Mouse (Mus musculus) CH12.LX (cell line): ENCODE data around the gene Pias1. TPM values are rescaled to one million over a fixed set of nuclear protein-coding genes. Genes with fewer than 3 reads are reported as not detected.

Experiments
- DNase-seq: peaks from one replicate; pipeline ENCODE4 v3.0.0-alpha.2; 2013; ENCODE audit errors: extremely low read depth
- H3K27ac ChIP-seq: 2 replicates; pipeline ENCODE4 v1.5.1; 2012; ENCODE audit warnings: low read depth, mild to moderate bottlenecking, control low read depth, moderate library complexity; ENCODE audit not compliant: insufficient read depth
- H3K27me3 ChIP-seq: replicated peaks from 2 replicates; pipeline ENCODE3; 2012; ENCODE audit warnings: inconsistent platforms
- H3K36me3 ChIP-seq, 2 experiments: replicated peaks in 1 of 2; 2 replicates each; pipeline versions ENCODE3 to v1.6.1; 2012; ENCODE audit warnings: inconsistent platforms in 1 of 2, low read length in 1 of 2, mild to moderate bottlenecking in 1 of 2, mixed read lengths in 1 of 2, moderate library complexity in 1 of 2; ENCODE audit not compliant: control insufficient read depth in 1 of 2, insufficient read depth in 1 of 2
- H3K4me1 ChIP-seq, 2 experiments: 2 replicates each; pipeline ENCODE4 v1.6.1; 2012; ENCODE audit warnings: inconsistent platforms in 1 of 2, moderate library complexity in 1 of 2; ENCODE audit not compliant: insufficient read depth in 2 of 2, control insufficient read depth in 1 of 2
- H3K4me2 ChIP-seq: 2 replicates; pipeline ENCODE4 v1.6.1; 2012; ENCODE audit warnings: low read depth, mild to moderate bottlenecking, control low read depth; ENCODE audit not compliant: poor library complexity, insufficient read depth, severe bottlenecking
- H3K4me3 ChIP-seq, 3 experiments: fragments of 150-350 bp in 1 of 3; sonication (generic) in 1 of 3; replicated peaks in 1 of 3; 2 replicates each; pipeline versions ENCODE3 to v1.5.1; 2011 to 2012; ENCODE audit warnings: low read depth in 2 of 3, low read length in 2 of 3, mild to moderate bottlenecking in 2 of 3, moderate library complexity in 2 of 3, control low read depth in 1 of 3, improper control_type of control experiment in 1 of 3, inconsistent platforms in 1 of 3, mixed read lengths in 1 of 3; ENCODE audit not compliant: poor library complexity in 1 of 3
- H3K79me2 ChIP-seq: replicated peaks from 2 replicates; pipeline ENCODE4 v1.6.1; 2012; ENCODE audit warnings: mild to moderate bottlenecking, moderate library complexity; ENCODE audit not compliant: control insufficient read depth, poor library complexity, insufficient read depth, severe bottlenecking; ENCODE audit errors: extremely low read depth
- H3K9ac ChIP-seq: 2 replicates; pipeline ENCODE4 v1.6.1; 2012; ENCODE audit warnings: low read depth, mild to moderate bottlenecking, control low read depth, moderate library complexity; ENCODE audit not compliant: insufficient read depth
- H3K9me3 ChIP-seq: replicated peaks from 2 replicates; pipeline ENCODE3; 2012; ENCODE audit warnings: low read length, inconsistent platforms, mixed read lengths
- BHLHE40 ChIP-seq: IDR thresholded peaks from 2 replicates; pipeline ENCODE4 v1.6.1; 2011; ENCODE audit warnings: mild to moderate bottlenecking, low read depth, low read length, improper control_type of control experiment
- CHD1 ChIP-seq: IDR thresholded peaks from 2 replicates; pipeline ENCODE4 v1.6.1; 2012; ENCODE audit warnings: low read depth, low read length, improper control_type of control experiment, inconsistent platforms
- CHD2 ChIP-seq: IDR thresholded peaks from 2 replicates; pipeline ENCODE4 v1.6.1; 2011; ENCODE audit warnings: low read length, improper control_type of control experiment
- CTCF ChIP-seq, 2 experiments: IDR thresholded peaks in 1 of 2; conservative IDR thresholded peaks in 1 of 2; 2 replicates each; pipeline ENCODE4 v1.5.1; 2011 to 2012; ENCODE audit warnings: low read depth in 2 of 2, low read length in 2 of 2, improper control_type of control experiment in 1 of 2, inconsistent platforms in 1 of 2, mild to moderate bottlenecking in 1 of 2, moderate library complexity in 1 of 2
- EP300 ChIP-seq: IDR thresholded peaks from 2 replicates; pipeline ENCODE4 v1.6.1; 2011; ENCODE audit warnings: low read length, improper control_type of control experiment
- ETS1 ChIP-seq: conservative IDR thresholded peaks from 2 replicates; pipeline ENCODE4 v1.6.1; 2012; ENCODE audit warnings: low read depth, mild to moderate bottlenecking, inconsistent platforms, low read length, improper control_type of control experiment, moderate library complexity
- GABPA ChIP-seq: IDR thresholded peaks from 2 replicates; pipeline ENCODE4 v1.6.1; 2012; ENCODE audit warnings: low read depth, low read length, improper control_type of control experiment, inconsistent platforms; ENCODE audit not compliant: insufficient replicate concordance
- JUND ChIP-seq: conservative IDR thresholded peaks from 2 replicates; pipeline ENCODE4 v1.6.1; 2011; ENCODE audit warnings: low read depth, low read length, improper control_type of control experiment
- MAFK ChIP-seq: IDR thresholded peaks from 2 replicates; pipeline ENCODE4 v1.6.1; 2011; ENCODE audit warnings: low read length, improper control_type of control experiment; ENCODE audit not compliant: insufficient replicate concordance
- MAZ ChIP-seq: IDR thresholded peaks from 2 replicates; pipeline ENCODE4 v1.6.1; 2012; ENCODE audit warnings: low read depth, mild to moderate bottlenecking, inconsistent platforms, low read length, improper control_type of control experiment, moderate library complexity
- MEF2A ChIP-seq: IDR thresholded peaks from 2 replicates; pipeline ENCODE4 v1.6.1; 2014; ENCODE audit warnings: low read depth, mild to moderate bottlenecking, inconsistent platforms, low read length, improper control_type of control experiment, borderline replicate concordance
- MXI1 ChIP-seq: IDR thresholded peaks from 2 replicates; pipeline ENCODE4 v1.6.1; 2011; ENCODE audit warnings: mild to moderate bottlenecking, low read depth, low read length, improper control_type of control experiment
- NRF1 ChIP-seq: IDR thresholded peaks from 2 replicates; pipeline ENCODE4 v1.6.1; 2014; ENCODE audit warnings: low read depth, mild to moderate bottlenecking, inconsistent platforms, low read length, improper control_type of control experiment, moderate library complexity
- PAX5 ChIP-seq: IDR thresholded peaks from 2 replicates; pipeline ENCODE4 v1.6.1; 2012; ENCODE audit warnings: low read length, inconsistent platforms, mixed read lengths
- POLR2A ChIP-seq: IDR thresholded peaks from 2 replicates; pipeline ENCODE4 v1.6.1; 2011; ENCODE audit warnings: low read depth, mild to moderate bottlenecking, improper control_type of control experiment, low read length
- POLR2AphosphoS2 ChIP-seq: IDR thresholded peaks from 2 replicates; pipeline ENCODE4 v1.6.1; 2011; ENCODE audit warnings: low read depth, low read length, improper control_type of control experiment
- RAD21 ChIP-seq: IDR thresholded peaks from 2 replicates; pipeline ENCODE4 v1.6.1; 2011; ENCODE audit warnings: low read depth, mild to moderate bottlenecking, low read length, improper control_type of control experiment, moderate library complexity
- RCOR1 ChIP-seq: conservative IDR thresholded peaks from 2 replicates; pipeline ENCODE4 v1.6.1; 2012; ENCODE audit warnings: low read depth, mild to moderate bottlenecking, inconsistent platforms, low read length, improper control_type of control experiment
- SIN3A ChIP-seq: IDR thresholded peaks from 2 replicates; pipeline ENCODE4 v1.6.1; 2012; ENCODE audit warnings: low read length, improper control_type of control experiment, inconsistent platforms
- SMC3 ChIP-seq: IDR thresholded peaks from 2 replicates; pipeline ENCODE4 v1.6.1; 2011; ENCODE audit warnings: low read depth, low read length, improper control_type of control experiment
- TBP ChIP-seq: conservative IDR thresholded peaks from 2 replicates; pipeline ENCODE4 v1.6.1; 2011; ENCODE audit warnings: low read depth, low read length, improper control_type of control experiment
- TCF12 ChIP-seq: IDR thresholded peaks from 2 replicates; pipeline ENCODE4 v1.6.1; 2014; ENCODE audit warnings: low read depth, mild to moderate bottlenecking, inconsistent platforms, low read length, improper control_type of control experiment
- UBTF ChIP-seq: IDR thresholded peaks from 2 replicates; pipeline ENCODE4 v1.6.1; 2012; ENCODE audit warnings: low read depth, mild to moderate bottlenecking, inconsistent platforms, low read length, improper control_type of control experiment, moderate library complexity
- USF2 ChIP-seq: conservative IDR thresholded peaks from 2 replicates; pipeline ENCODE4 v1.6.1; 2011; ENCODE audit warnings: low read depth, low read length, improper control_type of control experiment
- ZKSCAN1 ChIP-seq: IDR thresholded peaks from 2 replicates; pipeline ENCODE4 v1.6.1; 2012; ENCODE audit warnings: low read depth, inconsistent platforms, low read length, improper control_type of control experiment, borderline replicate concordance
- ZMIZ1 ChIP-seq: IDR thresholded peaks from 2 replicates; pipeline ENCODE4 v1.6.1; 2012; ENCODE audit warnings: low read depth, mild to moderate bottlenecking, inconsistent platforms, low read length, improper control_type of control experiment
- ZNF384 ChIP-seq: IDR thresholded peaks from 2 replicates; pipeline ENCODE4 v1.6.1; 2012; ENCODE audit warnings: low read depth, low read length, improper control_type of control experiment, inconsistent platforms
- dilution Hi-C: fragments of 300-500 bp; cut with MboI; formaldehyde crosslinking; loops from 2 replicates; pipeline ENCODE4 v1.14.3; 2020; ENCODE audit warnings: low sequenced_read_pairs; ENCODE audit not compliant: extremely low pct_unique_long_range_greater_than_20kb, extremely low pct_ligation_motif_present
- in situ Hi-C: fragments of 300-500 bp; cut with MboI; formaldehyde crosslinking; loops from 3 replicates; pipeline ENCODE4 v1.14.3; 2019; ENCODE audit warnings: low sequenced_read_pairs, low pct_ligation_motif_present, low pct_unique_long_range_greater_than_20kb, mixed read lengths
- polyA plus RNA-seq: library from polyadenylated mRNA; unstranded; fragments of >175 nt; gene quantifications from 2 replicates; pipeline ENCODE4 v1.2.1, GENCODE M21; 2012; ENCODE audit warnings: low read depth; ENCODE audit not compliant: insufficient read length
- total RNA-seq, 2 experiments: library from RNA; depleted of rRNA; stranded (reverse); fragments of 300-350 nt in 1 of 2; fragments of >200 nt in 1 of 2; gene quantifications; 2 replicates each; pipeline ENCODE4 v1.2.3; 2012 to 2014

The Pias1 gene
- total and polyA plus RNA-seq, 3 experiments = 8.0 to 22.7 (median 11.9) TPM

DNA sequence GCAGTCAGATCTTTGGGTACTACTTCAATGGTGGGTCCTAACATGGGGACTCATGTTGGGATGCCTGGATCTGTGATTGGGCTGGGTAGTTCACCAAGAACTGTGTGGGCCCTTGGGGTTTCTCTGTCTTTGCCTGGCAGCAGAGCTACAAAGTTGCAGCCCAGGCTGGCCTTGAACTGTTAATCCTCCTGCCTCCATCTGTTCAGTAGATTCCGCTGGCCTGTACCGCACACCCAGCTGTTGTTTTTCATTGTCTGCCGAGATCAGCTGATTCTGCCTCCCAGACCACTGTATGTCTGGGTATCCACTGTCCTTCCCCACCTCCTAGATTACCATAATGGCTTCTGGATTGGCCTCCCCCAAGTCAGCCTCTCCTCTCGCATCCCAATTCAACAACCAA is 19.6 kb upstream of the Pias1 start:
- H3K9ac ChIP-seq = no peak overlapping the region
- H3K27me3 ChIP-seq = no peaks in the 10 kb centered on the region
- H3K27ac ChIP-seq = no peak overlapping the region
- dilution Hi-C loops (no loop called here), in situ Hi-C loops (no loop called here)
- H3K36me3 ChIP-seq = no peaks in the 10 kb centered on the region
- H3K4me2 ChIP-seq = no peak overlapping the region
- H3K4me1 ChIP-seq = no peaks in the 10 kb centered on the region
- no peak overlapping the region for H3K4me3 ChIP-seq
- TF ChIP-seq POLR2A (no peak), SIN3A (no peak), NRF1 (no peak), ETS1 (no peak), CHD1 (no peak), EP300 (no peak), CTCF (conservative IDR thresholded peaks at IDR 0.05 in 1 of 2, IDR thresholded peaks at IDR 0.05 in 1 of 2; ENCODE audit: low read depth in 2 of 2, low read length in 2 of 2) (no peak), ZKSCAN1 (no peak), GABPA (no peak), ZNF384 (no peak), CHD2 (no peak), MEF2A (no peak), USF2 (no peak), BHLHE40 (no peak), MAZ (no peak)
- no peak for DNase-seq
- no peaks in the 10 kb centered on the region for H3K9me3 ChIP-seq
- no peaks in the 10 kb centered on the region for H3K79me2 ChIP-seq

DNA sequence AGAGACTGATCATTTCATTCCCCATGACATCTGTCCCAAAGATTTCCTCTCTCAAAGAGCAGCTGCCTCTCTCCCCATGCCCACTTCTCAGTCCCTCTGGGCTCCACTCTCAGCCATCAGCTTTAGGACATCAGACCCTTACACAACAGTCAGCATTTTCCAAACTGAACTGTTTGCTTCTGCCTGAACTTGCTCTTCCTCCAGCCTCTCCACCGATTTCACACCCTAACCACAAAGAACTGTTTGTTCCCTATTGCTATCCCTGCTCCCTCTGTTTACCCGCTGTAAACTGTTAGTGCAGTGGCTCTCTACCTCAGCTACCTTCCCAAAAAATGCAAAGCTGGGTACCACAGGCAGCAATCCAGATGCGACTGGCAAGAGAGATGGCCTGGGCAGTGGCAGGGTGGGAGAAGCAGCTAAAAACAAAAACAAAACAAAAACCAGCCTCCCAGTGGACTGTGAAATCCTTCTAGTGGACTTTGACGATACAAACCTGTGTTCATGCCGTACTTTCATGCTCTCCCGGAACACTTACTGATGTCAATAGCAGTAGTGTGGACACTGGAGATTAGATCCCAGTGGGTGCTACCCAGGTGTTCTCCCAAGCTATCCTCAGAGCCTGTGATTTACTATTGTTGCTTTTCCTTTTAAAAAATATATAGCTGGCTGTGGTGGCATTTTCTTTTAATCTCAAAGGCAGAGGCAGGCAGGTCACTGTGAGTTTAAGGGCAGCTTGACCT is 18.5 kb upstream of the Pias1 start:
- TF ChIP-seq MXI1 (no peak), SMC3 (no peak), TBP (no peak), SIN3A (no peak), RAD21 (no peak), POLR2A (no peak), MAFK (no peak), RCOR1 (no peak), CHD1 (no peak), TCF12 (no peak), PAX5 (no peak), UBTF (no peak), CTCF (conservative IDR thresholded peaks at IDR 0.05 in 1 of 2, IDR thresholded peaks at IDR 0.05 in 1 of 2; ENCODE audit: low read depth in 2 of 2, low read length in 2 of 2) (no peak), ZMIZ1 (no peak), JUND (no peak), POLR2AphosphoS2 (no peak), ZKSCAN1 (no peak), GABPA (no peak), MAZ (no peak)
- Histone ChIP-seq H3K9me3 (no peaks in the 10 kb centered on the region), H3K27ac (no peak overlapping the region), H3K27me3 (no peaks in the 10 kb centered on the region), H3K4me3 (no peak overlapping the region), H3K36me3 (no peaks in the 10 kb centered on the region), H3K79me2 (no peaks in the 10 kb centered on the region), H3K9ac (no peak overlapping the region), H3K4me2 (no peak overlapping the region), H3K4me1 (no peaks in the 10 kb centered on the region)
- in situ Hi-C loops = no loop called here
- dilution Hi-C loops = no loop called here
- no peak for DNase-seq
